Mouse (Mus musculus): ENCODE measurements at regions not wholly inside any gene's neighbourhood (a gene's known extent, or its start where the extent isn't known, plus 50 kb on each side); places are given as distances from the start of the nearest gene placed in this dataset.

GRCm38 (mm10) chr16:73482176-73482575, 929.4 kb downstream of the Robo2 start:
- no peak overlapping the region for H3K4me2 ChIP-seq (replicated peaks)
- H3K27ac ChIP-seq, result no peak overlapping the region
- no peak for ATAC-seq (ENCODE audit: insufficient number of reproducible peaks, insufficient read depth, low FRiP score, low TSS enrichment)
- no peak overlapping the region for H3K9ac ChIP-seq
- H3K4me3 ChIP-seq, result no peak overlapping the region
- 74% methylated on average over 6 of the region's 6 CpGs for WGBS
- H3K36me3 ChIP-seq, result no peaks in the 10 kb centered on the region
- H3K4me1 ChIP-seq, result no peaks in the 10 kb centered on the region
- H3K27me3 ChIP-seq, result no peaks in the 10 kb centered on the region
- H3K9me3 ChIP-seq, result no peaks in the 10 kb centered on the region

- no peak overlapping the region for H3K4me3 ChIP-seq
- 75% methylated on average over 2 of the region's 2 CpGs for WGBS
These were observed 938.1 kb downstream of the Robo2 start for GRCm38 (mm10) chr16:73473502-73473901.

GRCm38 (mm10) chr16:73471547-73471946, 940.1 kb downstream of the Robo2 start:
- Histone ChIP-seq H3K4me1 (no peaks in the 10 kb centered on the region), H3K4me3 (no peak overlapping the region), H3K9me3 (no peaks in the 10 kb centered on the region), H3K27ac (no peak overlapping the region), H3K36me3 (no peaks in the 10 kb centered on the region), H3K9ac (no peak overlapping the region), H3K27me3 (no peaks in the 10 kb centered on the region), H3K4me2 (replicated peaks) (no peak overlapping the region)
- WGBS, result 64% methylated on average over 5 of the region's 5 CpGs
- no peak for ATAC-seq (ENCODE audit: insufficient number of reproducible peaks, insufficient read depth, low FRiP score, low TSS enrichment)

More at GRCm38 (mm10) chr16:73473502-73473901, 938.1 kb downstream of the Robo2 start:
- ATAC-seq (ENCODE audit: insufficient number of reproducible peaks, insufficient read depth, low FRiP score, low TSS enrichment), result no peak
- no peak overlapping the region for H3K4me2 ChIP-seq (replicated peaks)
- no peaks in the 10 kb centered on the region for H3K9me3 ChIP-seq
- no peaks in the 10 kb centered on the region for H3K36me3 ChIP-seq
- H3K27me3 ChIP-seq, result no peaks in the 10 kb centered on the region
- H3K27ac ChIP-seq, result no peak overlapping the region
- H3K9ac ChIP-seq, result no peak overlapping the region
- H3K4me1 ChIP-seq, result no peaks in the 10 kb centered on the region

GRCm38 (mm10) chr16:73470535-73470934, 941.1 kb downstream of the Robo2 start:
- Histone ChIP-seq H3K9ac (no peak overlapping the region), H3K36me3 (no peaks in the 10 kb centered on the region), H3K4me2 (replicated peaks) (no peak overlapping the region), H3K9me3 (no peaks in the 10 kb centered on the region), H3K4me1 (no peaks in the 10 kb centered on the region), H3K4me3 (no peak overlapping the region), H3K27me3 (no peaks in the 10 kb centered on the region), H3K27ac (no peak overlapping the region)
- ATAC-seq (ENCODE audit: insufficient number of reproducible peaks, insufficient read depth, low FRiP score, low TSS enrichment), result no peak
- WGBS, result 60% methylated on average over 4 of the region's 4 CpGs

- no peaks in the 10 kb centered on the region for H3K36me3 ChIP-seq
- ATAC-seq (ENCODE audit: insufficient number of reproducible peaks, insufficient read depth, low FRiP score, low TSS enrichment), result no peak
- H3K4me2 ChIP-seq (replicated peaks), result no peak overlapping the region
- no peaks in the 10 kb centered on the region for H3K27me3 ChIP-seq
- H3K27ac ChIP-seq, result no peak overlapping the region
- H3K9ac ChIP-seq, result no peak overlapping the region
- H3K9me3 ChIP-seq, result no peaks in the 10 kb centered on the region
- no peaks in the 10 kb centered on the region for H3K4me1 ChIP-seq
- WGBS, result 80% methylated on average over 6 of the region's 6 CpGs
- no peak overlapping the region for H3K4me3 ChIP-seq
These were observed 945.3 kb downstream of the Robo2 start for GRCm38 (mm10) chr16:73466296-73466695.

GRCm38 (mm10) chr16:73462516-73462915, 949.1 kb downstream of the Robo2 start:
- no peaks in the 10 kb centered on the region for H3K4me1 ChIP-seq
- H3K27me3 ChIP-seq, result no peaks in the 10 kb centered on the region
- H3K4me2 ChIP-seq (replicated peaks), result no peak overlapping the region
- no peak overlapping the region for H3K4me3 ChIP-seq
- H3K9ac ChIP-seq, result no peak overlapping the region
- H3K27ac ChIP-seq, result no peak overlapping the region
- 91% methylated on average over 4 of the region's 4 CpGs for WGBS
- H3K36me3 ChIP-seq, result no peaks in the 10 kb centered on the region
- no peak for ATAC-seq (ENCODE audit: insufficient number of reproducible peaks, insufficient read depth, low FRiP score, low TSS enrichment)
- no peaks in the 10 kb centered on the region for H3K9me3 ChIP-seq

GRCm38 (mm10) chr16:73450634-73451245, 960.9 kb downstream of the Robo2 start:
- no peak for ATAC-seq (ENCODE audit: insufficient number of reproducible peaks, insufficient read depth, low FRiP score, low TSS enrichment)
- Histone ChIP-seq H3K4me1 (no peaks in the 10 kb centered on the region; the same call in 1 of the 2 replicates), H3K4me2 (replicated peaks) (no peak overlapping the region), H3K4me3 (no peak overlapping the region), H3K9me3 (no peaks in the 10 kb centered on the region), H3K36me3 (no peaks in the 10 kb centered on the region), H3K27ac (no peak overlapping the region), H3K9ac (no peak overlapping the region), H3K27me3 (no peaks in the 10 kb centered on the region)
- WGBS, result 77% methylated on average over 3 of the region's 3 CpGs

- Histone ChIP-seq H3K9ac (no peak overlapping the region), H3K36me3 (no peaks in the 10 kb centered on the region), H3K9me3 (no peaks in the 10 kb centered on the region), H3K27me3 (no peaks in the 10 kb centered on the region), H3K27ac (no peak overlapping the region), H3K4me1 (no peaks in the 10 kb centered on the region; the same call in 1 of the 2 replicates), H3K4me2 (replicated peaks) (no peak overlapping the region), H3K4me3 (no peak overlapping the region)
- 63% methylated on average over 7 of the region's 7 CpGs for WGBS
- no peak for ATAC-seq (ENCODE audit: insufficient number of reproducible peaks, insufficient read depth, low FRiP score, low TSS enrichment)
These were observed 961.8 kb downstream of the Robo2 start for GRCm38 (mm10) chr16:73449836-73450235.

GRCm38 (mm10) chr16:73435726-73436125, 975.9 kb downstream of the Robo2 start:
- no peak for ATAC-seq (ENCODE audit: insufficient number of reproducible peaks, insufficient read depth, low FRiP score, low TSS enrichment)
- no peaks in the 10 kb centered on the region for H3K9me3 ChIP-seq
- no peaks in the 10 kb centered on the region for H3K27me3 ChIP-seq
- no peak overlapping the region for H3K9ac ChIP-seq
- H3K4me1 ChIP-seq, result no peaks in the 10 kb centered on the region
- no peaks in the 10 kb centered on the region for H3K36me3 ChIP-seq
- no peak overlapping the region for H3K4me2 ChIP-seq (replicated peaks)
- H3K27ac ChIP-seq, result no peak overlapping the region
- WGBS, result 52% methylated on average over 3 of the region's 3 CpGs
- no peak overlapping the region for H3K4me3 ChIP-seq

GRCm38 (mm10) chr16:73424851-73425250, 986.8 kb downstream of the Robo2 start:
- Histone ChIP-seq H3K9me3 (no peaks in the 10 kb centered on the region), H3K9ac (no peak overlapping the region), H3K27me3 (no peaks in the 10 kb centered on the region), H3K27ac (no peak overlapping the region), H3K4me2 (replicated peaks) (no peak overlapping the region), H3K4me1 (no peaks in the 10 kb centered on the region), H3K4me3 (no peak overlapping the region), H3K36me3 (no peaks in the 10 kb centered on the region)
- no peak for ATAC-seq (ENCODE audit: insufficient number of reproducible peaks, insufficient read depth, low FRiP score, low TSS enrichment)
- WGBS, result 76% methylated on average over 5 of the region's 5 CpGs

GRCm38 (mm10) chr16:73424311-73424710, 987.3 kb downstream of the Robo2 start:
- Histone ChIP-seq H3K27me3 (no peaks in the 10 kb centered on the region), H3K36me3 (no peaks in the 10 kb centered on the region), H3K27ac (no peak overlapping the region), H3K4me2 (replicated peaks) (no peak overlapping the region), H3K4me1 (no peaks in the 10 kb centered on the region), H3K9me3 (no peaks in the 10 kb centered on the region), H3K4me3 (no peak overlapping the region), H3K9ac (no peak overlapping the region)
- 88% methylated on average over 2 of the region's 2 CpGs for WGBS
- ATAC-seq (ENCODE audit: insufficient number of reproducible peaks, insufficient read depth, low FRiP score, low TSS enrichment), result no peak

GRCm38 (mm10) chr16:73404509-73404908, 1007.1 kb downstream of the Robo2 start:
- H3K27ac ChIP-seq, result no peak overlapping the region
- H3K4me1 ChIP-seq, result no peaks in the 10 kb centered on the region
- no peaks in the 10 kb centered on the region for H3K27me3 ChIP-seq
- H3K4me2 ChIP-seq (replicated peaks), result no peak overlapping the region
- no peak overlapping the region for H3K4me3 ChIP-seq
- H3K36me3 ChIP-seq, result no peaks in the 10 kb centered on the region
- no peaks in the 10 kb centered on the region for H3K9me3 ChIP-seq
- WGBS, result 78% methylated on average over 3 of the region's 3 CpGs
- no peak for ATAC-seq (ENCODE audit: insufficient number of reproducible peaks, insufficient read depth, low FRiP score, low TSS enrichment)
- H3K9ac ChIP-seq, result no peak overlapping the region

GRCm38 (mm10) chr16:73404099-73404498, 1007.5 kb downstream of the Robo2 start:
- ATAC-seq (ENCODE audit: insufficient number of reproducible peaks, insufficient read depth, low FRiP score, low TSS enrichment), result no peak
- Histone ChIP-seq H3K4me3 (no peak overlapping the region), H3K4me2 (replicated peaks) (no peak overlapping the region), H3K9ac (no peak overlapping the region), H3K36me3 (no peaks in the 10 kb centered on the region), H3K27ac (no peak overlapping the region), H3K27me3 (no peaks in the 10 kb centered on the region), H3K4me1 (no peaks in the 10 kb centered on the region), H3K9me3 (no peaks in the 10 kb centered on the region)
- WGBS, result 74% methylated on average over 3 of the region's 3 CpGs

Data from embryonic facial prominence, embryonic 12.5 days (tissue).